Comparison of ENCODE assay signal across 11 mouse cellular contexts in the genomic region with DNA sequence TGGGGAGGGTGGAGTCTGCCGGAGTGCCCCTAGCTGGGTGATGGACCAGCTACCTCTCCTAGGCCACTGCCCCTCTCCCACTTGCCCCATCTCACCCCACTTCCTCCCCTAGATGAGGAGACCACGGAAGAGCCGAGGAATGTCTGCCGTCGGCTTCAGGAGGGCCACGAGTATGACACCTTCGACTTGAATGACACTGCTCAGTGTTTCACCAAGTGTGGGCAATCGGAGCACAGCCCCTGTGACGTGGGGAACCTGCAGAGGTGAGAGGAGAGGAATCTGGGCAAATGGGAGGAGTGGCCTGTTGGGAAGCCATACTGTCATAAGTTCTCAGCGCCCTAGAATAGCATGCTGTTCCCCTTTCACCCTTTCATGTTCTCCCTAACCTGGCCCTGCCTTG. TPM values are rescaled to one million over a fixed set of nuclear protein-coding genes. Genes with fewer than 3 reads are reported as not detected.
DNase-seq lines count a peak whose midpoint lies in the region; ATAC-seq and TF ChIP-seq lines count a peak whose summit lies in the region.
"Had no signal": no experiment of that assay in that cellular context is flagged by ENCODE, and none has a peak within 500 bp of the region (broad histone marks: within the 10 kb centered on the region; RNA-seq: fewer than 3 reads in every experiment).

No protein-coding gene starts in this region.

- no peaks in the 10 kb centered on the region for H3K27me3 ChIP-seq in heart, embryonic 16.5 days (ENCODE audit: control insufficient read depth, insufficient read depth, low read length)
- no peaks in the 10 kb centered on the region for H3K27me3 ChIP-seq in spleen, adult 2 months (ENCODE audit: control insufficient read depth, insufficient read depth, low read length)
- no peaks in the 10 kb centered on the region for H3K27me3 ChIP-seq in limb, embryonic 10.5 days (ENCODE audit: low read depth, poor library complexity, severe bottlenecking)

- H3K9ac ChIP-seq in heart, embryonic 16.5 days (ENCODE audit: low read length): no peak overlapping the region

- intact Hi-C loops in heart, postnatal 10 days (cut with DNase I): loop anchor here (5.0 kb wide), 1 partner anchor 181 kb away; a partner anchor contains a TSS

- no peak for ATAC-seq in heart, embryonic 16.5 days (replicated peaks; ENCODE audit: extremely low read depth, insufficient read depth, low FRiP score)
- ATAC-seq: hindbrain, embryonic 16.5 days had no signal

- peak overlapping the region; percentile 82 for H3K27ac ChIP-seq in heart, embryonic 16.5 days (ENCODE audit: low read length)
- H3K27ac ChIP-seq in spleen, adult 2 months (ENCODE audit: insufficient read depth, low read length): no peak overlapping the region
- H3K27ac ChIP-seq in limb, embryonic 10.5 days: peak overlapping the region; percentile 31

- TF ChIP-seq CTCF in spleen, adult 2 months (IDR thresholded peaks at IDR 0.05; ENCODE audit: extremely low read depth, insufficient read depth, insufficient read length, insufficient replicate concordance): no peak

- H3K36me3 ChIP-seq in heart, embryonic 16.5 days (ENCODE audit: control insufficient read depth, insufficient read depth): no peaks in the 10 kb centered on the region
- no peaks in the 10 kb centered on the region for H3K36me3 ChIP-seq in spleen, adult 2 months (ENCODE audit: control insufficient read depth, insufficient read depth, low read length)
- no peaks in the 10 kb centered on the region for H3K36me3 ChIP-seq in limb, embryonic 10.5 days

- 51% methylated on average over 10 of the region's 10 CpGs for WGBS in heart, embryonic 16.5 days
- 7% methylated on average over 10 of the region's 10 CpGs for WGBS in spleen, adult 2 months
- 78% methylated on average over 10 of the region's 10 CpGs for WGBS in limb, embryonic 10.5 days

- H3K4me1 ChIP-seq in heart, embryonic 16.5 days (ENCODE audit: control insufficient read depth, insufficient read depth, low read length): 0 out of 2 replicates have a peak, but pooled peaks cover 2% of the 10 kb centered on the region
- H3K4me1 ChIP-seq in spleen, adult 2 months (ENCODE audit: control insufficient read depth, insufficient read depth, insufficient read length): peaks cover 2% of the 10 kb centered on the region; the same call in 1 of the 2 replicates
- H3K4me1 ChIP-seq in limb, embryonic 10.5 days: peaks cover 15% of the 10 kb centered on the region

- no peak for TF ChIP-seq POLR2A in spleen, adult 2 months (IDR thresholded peaks at IDR 0.05; ENCODE audit: low read depth, low read length)

- H3K4me2 ChIP-seq in heart, embryonic 16.5 days (ENCODE audit: low read depth, low read length): peak overlapping the region; percentile 54

- no peak for DNase-seq in heart, postnatal 10 days
- no peak for DNase-seq in spleen, adult 2 months (ENCODE audit: low read depth in 1 of 2, low spot score in 2 of 2)
- DNase-seq in spleen, postnatal 36 days (ENCODE audit: low spot score in 2 of 2): no peak
- no peak for DNase-seq in limb, embryonic 10.5 days (ENCODE audit: low spot score)
- peak; percentile 67 for DNase-seq in naive thymus-derived CD4-positive, alpha-beta T cell, adult 2 months (ENCODE audit: low read depth)
- DNase-seq in cerebellum, adult 8-10 months: no peak
- no peak for DNase-seq in right cerebral cortex, postnatal 25 days
- DNase-seq: cerebellum, adult 18-20 months had no signal

- H3K4me3 ChIP-seq in heart, embryonic 16.5 days (ENCODE audit: low read length): no peak overlapping the region
- H3K4me3 ChIP-seq in spleen, adult 2 months (ENCODE audit: extremely low read depth, insufficient read depth, insufficient read length): peak overlapping the region; percentile 25; the same call in 1 of the 2 replicates
- no peak overlapping the region for H3K4me3 ChIP-seq in limb, embryonic 10.5 days

- H3K9me3 ChIP-seq in heart, embryonic 16.5 days (replicated peaks; ENCODE audit: control insufficient read depth, low read length): peaks cover 5% of the 10 kb centered on the region
- H3K9me3 ChIP-seq in limb, embryonic 10.5 days (replicated peaks): no peaks in the 10 kb centered on the region

RNA-seq across cellular contexts. Expression of a gene that starts 3.3 kb away (rescaled TPM):
- 4.9 and 5.2 TPM in 2 replicates for polyA plus RNA-seq in heart, embryonic 16.5 days (2015; fragmentation: Nextera tagmentation; extraction: Ambion mirVana)
- 1 to 10 TPM; 2.0 to 3.4 TPM for total RNA-seq in heart, postnatal 10 days (2021)
- polyA plus RNA-seq in spleen, adult 2 months (2012; rRNA removed): 6.3 and 6.8 TPM in 2 replicates
- polyA plus RNA-seq in limb, embryonic 10.5 days (2016; fragmentation: Nextera tagmentation; extraction: Ambion mirVana): 3.4 and 4.2 TPM in 2 replicates

RNA-seq across cellular contexts. Expression of a gene that starts 34.1 kb away (rescaled TPM):
- polyA plus RNA-seq in heart, embryonic 16.5 days (2015; fragmentation: Nextera tagmentation; extraction: Ambion mirVana): 0.46 and 0.56 TPM in 2 replicates
- not detected for total RNA-seq in heart, postnatal 10 days (2021)
- polyA plus RNA-seq in spleen, adult 2 months (2012; rRNA removed): 0.12 and 0.13 TPM in 2 replicates
- 0.23 TPM in 2 replicates for polyA plus RNA-seq in limb, embryonic 10.5 days (2016; fragmentation: Nextera tagmentation; extraction: Ambion mirVana)
- total RNA-seq: adrenal gland, adult 18-20 months had no signal

RNA-seq across cellular contexts. Expression of a gene that starts 46.3 kb away (rescaled TPM):
- polyA plus RNA-seq in heart, embryonic 16.5 days (2015; fragmentation: Nextera tagmentation; extraction: Ambion mirVana): 12.0 and 18.0 TPM in 2 replicates
- total RNA-seq in heart, postnatal 10 days (2021): 10 to 100 TPM; 36.6 to 61.8 TPM
- polyA plus RNA-seq in spleen, adult 2 months (2012; rRNA removed): 32.0 and 37.1 TPM in 2 replicates
- 7.0 and 11.6 TPM in 2 replicates for polyA plus RNA-seq in limb, embryonic 10.5 days (2016; fragmentation: Nextera tagmentation; extraction: Ambion mirVana)
